Mouse (Mus musculus) MEL (cell line): ENCODE measurements around the gene Mybphl. TPM values are rescaled to one million over a fixed set of nuclear protein-coding genes. Genes with fewer than 3 reads are reported as not detected.

Experiments
- DNase-seq: peaks from one replicate; pipeline ENCODE4 v3.0.0; 2011; ENCODE audit warnings: low read depth, low spot score
- H3K27ac ChIP-seq: 2 replicates; pipeline ENCODE4 v1.5.1; 2012; ENCODE audit warnings: low read depth, mild to moderate bottlenecking, control low read depth, low read length, moderate library complexity; ENCODE audit not compliant: control insufficient read depth
- H3K27me3 ChIP-seq, 2 experiments: fragments of 150-350 bp in 1 of 2; sonication (generic) in 1 of 2; 2 replicates each; pipeline ENCODE4 v1.6.1; 2012; ENCODE audit warnings: low read length in 2 of 2, mild to moderate bottlenecking in 2 of 2, improper control_type of control experiment in 1 of 2, moderate library complexity in 1 of 2; ENCODE audit not compliant: insufficient read depth in 2 of 2, control insufficient read depth in 1 of 2
- H3K36me3 ChIP-seq, 2 experiments: 2 replicates each; pipeline ENCODE4 v1.6.1; 2012 to 2014; ENCODE audit warnings: low read length in 2 of 2, improper control_type of control experiment in 1 of 2, inconsistent platforms in 1 of 2, mild to moderate bottlenecking in 1 of 2; ENCODE audit not compliant: insufficient read depth in 2 of 2, control insufficient read depth in 1 of 2
- H3K4me1 ChIP-seq, 2 experiments: fragments of 150-350 bp in 1 of 2; sonication (generic) in 1 of 2; 2 replicates each; pipeline ENCODE4 v1.6.1; 2012; ENCODE audit warnings: low read length in 2 of 2, improper control_type of control experiment in 1 of 2, mild to moderate bottlenecking in 1 of 2; ENCODE audit not compliant: insufficient read depth in 2 of 2, control insufficient read depth in 1 of 2
- H3K4me3 ChIP-seq, 2 experiments: fragments of 150-350 bp in 1 of 2; sonication (generic) in 1 of 2; 2 replicates each; pipeline ENCODE4 v1.5.1; 2012; ENCODE audit warnings: low read depth in 2 of 2, low read length in 2 of 2, mild to moderate bottlenecking in 2 of 2, moderate library complexity in 2 of 2, control low read depth in 1 of 2, improper control_type of control experiment in 1 of 2; ENCODE audit not compliant: control insufficient read depth in 1 of 2, insufficient read depth in 1 of 2
- H3K79me2 ChIP-seq: 2 replicates; pipeline ENCODE4 v1.6.1; 2012; ENCODE audit warnings: mild to moderate bottlenecking, low read length, moderate library complexity; ENCODE audit not compliant: control insufficient read depth, poor library complexity, insufficient read depth
- H3K9ac ChIP-seq: 2 replicates; pipeline ENCODE4 v1.6.1; 2012; ENCODE audit warnings: low read depth, mild to moderate bottlenecking, control low read depth, low read length, moderate library complexity; ENCODE audit not compliant: control insufficient read depth, poor library complexity, severe bottlenecking
- H3K9me3 ChIP-seq: fragments of 150-350 bp; sonication (generic); replicated peaks from 2 replicates; pipeline ENCODE4 v1.6.1; 2012; ENCODE audit warnings: mild to moderate bottlenecking, low read length, improper control_type of control experiment, moderate library complexity; ENCODE audit not compliant: insufficient read depth
- CHD1 ChIP-seq: IDR thresholded peaks from 2 replicates; pipeline ENCODE4 v1.6.1; 2012; ENCODE audit warnings: low read depth, mild to moderate bottlenecking, inconsistent platforms, low read length, improper control_type of control experiment
- CHD2 ChIP-seq: IDR thresholded peaks from 2 replicates; pipeline ENCODE4 v1.6.1; 2011; ENCODE audit warnings: low read length, improper control_type of control experiment
- CTCF ChIP-seq, 3 experiments: IDR thresholded peaks in 2 of 3; conservative IDR thresholded peaks in 1 of 3; 2 replicates each; pipeline ENCODE4 v1.5.1; 2011 to 2012; ENCODE audit warnings: low read length in 3 of 3, low read depth in 2 of 3, mild to moderate bottlenecking in 2 of 3, improper control_type of control experiment in 1 of 3, inconsistent platforms in 1 of 3, mixed read lengths in 1 of 3, moderate library complexity in 1 of 3; ENCODE audit not compliant: control insufficient read depth in 1 of 3, insufficient read depth in 1 of 3, poor library complexity in 1 of 3, severe bottlenecking in 1 of 3
- E2F4 ChIP-seq: IDR thresholded peaks from 2 replicates; pipeline ENCODE4 v1.6.1; 2011; ENCODE audit warnings: low read depth, low read length, improper control_type of control experiment, borderline replicate concordance
- ELF1 ChIP-seq: IDR thresholded peaks from 2 replicates; pipeline ENCODE4 v1.6.1; 2014; ENCODE audit warnings: low read depth, mild to moderate bottlenecking, inconsistent platforms, low read length, improper control_type of control experiment, moderate library complexity
- EP300 ChIP-seq, 2 experiments: IDR thresholded peaks; 2 replicates each; pipeline ENCODE4 v1.6.1; 2011; ENCODE audit warnings: improper control_type of control experiment in 2 of 2, low read length in 2 of 2, low read depth in 1 of 2, mild to moderate bottlenecking in 1 of 2
- ETS1 ChIP-seq: IDR thresholded peaks from 2 replicates; pipeline ENCODE4 v1.6.1; 2012; ENCODE audit warnings: low read depth, mild to moderate bottlenecking, inconsistent platforms, low read length, improper control_type of control experiment, moderate library complexity
- GABPA ChIP-seq: IDR thresholded peaks from 2 replicates; pipeline ENCODE4 v1.6.1; 2012; ENCODE audit warnings: low read depth, mild to moderate bottlenecking, inconsistent platforms, low read length, improper control_type of control experiment, moderate library complexity
- GATA1 ChIP-seq: IDR thresholded peaks from 2 replicates; pipeline ENCODE4 v1.6.1; 2011; ENCODE audit warnings: low read depth, low read length, improper control_type of control experiment
- JUND ChIP-seq: IDR thresholded peaks from 2 replicates; pipeline ENCODE4 v1.6.1; 2011; ENCODE audit warnings: low read depth, mild to moderate bottlenecking, improper control_type of control experiment, low read length
- KAT2A ChIP-seq: conservative IDR thresholded peaks from 2 replicates; pipeline ENCODE4 v1.6.1; 2012; ENCODE audit warnings: low read depth, low read length, improper control_type of control experiment, inconsistent platforms
- MAX ChIP-seq: IDR thresholded peaks from 2 replicates; pipeline ENCODE4 v1.6.1; 2011; ENCODE audit warnings: low read length, improper control_type of control experiment
- MAZ ChIP-seq: IDR thresholded peaks from 2 replicates; pipeline ENCODE4 v1.6.1; 2012; ENCODE audit warnings: low read depth, mild to moderate bottlenecking, inconsistent platforms, low read length, improper control_type of control experiment
- MEF2A ChIP-seq: IDR thresholded peaks from 2 replicates; pipeline ENCODE4 v1.6.1; 2014; ENCODE audit warnings: low read depth, mild to moderate bottlenecking, inconsistent platforms, low read length, improper control_type of control experiment; ENCODE audit not compliant: poor library complexity, insufficient replicate concordance, severe bottlenecking; ENCODE audit errors: extremely low read depth
- MXI1 ChIP-seq: IDR thresholded peaks from 2 replicates; pipeline ENCODE4 v1.6.1; 2011; ENCODE audit warnings: mild to moderate bottlenecking, low read depth, low read length, improper control_type of control experiment
- MYB ChIP-seq: IDR thresholded peaks from 2 replicates; pipeline ENCODE4 v1.6.1; 2011; ENCODE audit warnings: mild to moderate bottlenecking, low read depth, low read length, improper control_type of control experiment
- MYC ChIP-seq: IDR thresholded peaks from 2 replicates; pipeline ENCODE4 v1.6.1; 2011; ENCODE audit warnings: low read depth, mild to moderate bottlenecking, low read length, improper control_type of control experiment, moderate library complexity
- NELFE ChIP-seq: IDR thresholded peaks from 2 replicates; pipeline ENCODE4 v1.6.1; 2011; ENCODE audit warnings: low read depth, low read length, improper control_type of control experiment
- POLR2A ChIP-seq, 2 experiments: IDR thresholded peaks; 2 replicates each; pipeline ENCODE4 v1.6.1; 2011 to 2012; ENCODE audit warnings: low read length in 2 of 2, mild to moderate bottlenecking in 2 of 2, control low read depth in 1 of 2, improper control_type of control experiment in 1 of 2, low read depth in 1 of 2, moderate library complexity in 1 of 2; ENCODE audit not compliant: control insufficient read depth in 1 of 2, insufficient read depth in 1 of 2, poor library complexity in 1 of 2
- POLR2AphosphoS2 ChIP-seq: IDR thresholded peaks from 2 replicates; pipeline ENCODE4 v1.6.1; 2011; ENCODE audit warnings: low read length, improper control_type of control experiment
- RAD21 ChIP-seq: IDR thresholded peaks from 2 replicates; pipeline ENCODE4 v1.6.1; 2011; ENCODE audit warnings: mild to moderate bottlenecking, low read depth, low read length, improper control_type of control experiment
- RCOR1 ChIP-seq: IDR thresholded peaks from 2 replicates; pipeline ENCODE4 v1.6.1; 2012; ENCODE audit warnings: low read depth, mild to moderate bottlenecking, inconsistent platforms, low read length, improper control_type of control experiment
- SIN3A ChIP-seq: IDR thresholded peaks from 2 replicates; pipeline ENCODE4 v1.6.1; 2012; ENCODE audit warnings: low read length, improper control_type of control experiment, inconsistent platforms
- SMC3 ChIP-seq: IDR thresholded peaks from 2 replicates; pipeline ENCODE4 v1.6.1; 2011; ENCODE audit warnings: low read depth, low read length, improper control_type of control experiment
- TAL1 ChIP-seq: IDR thresholded peaks from 2 replicates; pipeline ENCODE4 v1.6.1; 2012; ENCODE audit warnings: mild to moderate bottlenecking, inconsistent platforms, low read length, moderate library complexity, mixed read lengths
- TBP ChIP-seq: IDR thresholded peaks from 2 replicates; pipeline ENCODE4 v1.8.0; 2011; ENCODE audit warnings: low read depth, low read length, improper control_type of control experiment
- TCF12 ChIP-seq: IDR thresholded peaks from 2 replicates; pipeline ENCODE4 v1.6.1; 2014; ENCODE audit warnings: low read depth, mild to moderate bottlenecking, inconsistent platforms, low read length, improper control_type of control experiment, moderate library complexity
- UBTF ChIP-seq: IDR thresholded peaks from 2 replicates; pipeline ENCODE4 v1.6.1; 2012; ENCODE audit warnings: low read depth, mild to moderate bottlenecking, inconsistent platforms, low read length, improper control_type of control experiment, moderate library complexity, borderline replicate concordance; ENCODE audit not compliant: insufficient read depth
- USF1 ChIP-seq: IDR thresholded peaks from 2 replicates; pipeline ENCODE4 v1.6.1; 2014; ENCODE audit warnings: low read depth, mild to moderate bottlenecking, inconsistent platforms, low read length, improper control_type of control experiment, moderate library complexity
- USF2 ChIP-seq, 2 experiments: IDR thresholded peaks; 2 replicates each; pipeline ENCODE4 v1.6.1; 2011 to 2012; ENCODE audit warnings: improper control_type of control experiment in 2 of 2, low read length in 2 of 2, borderline replicate concordance in 1 of 2, inconsistent platforms in 1 of 2, low read depth in 1 of 2, mild to moderate bottlenecking in 1 of 2; ENCODE audit not compliant: insufficient read depth in 1 of 2
- ZKSCAN1 ChIP-seq: IDR thresholded peaks from 2 replicates; pipeline ENCODE4 v1.6.1; 2012; ENCODE audit warnings: low read depth, mild to moderate bottlenecking, inconsistent platforms, low read length, improper control_type of control experiment, moderate library complexity
- ZMIZ1 ChIP-seq: IDR thresholded peaks from 2 replicates; pipeline ENCODE4 v1.6.1; 2012; ENCODE audit warnings: low read depth, mild to moderate bottlenecking, inconsistent platforms, low read length, improper control_type of control experiment, moderate library complexity
- ZNF384 ChIP-seq: IDR thresholded peaks from 2 replicates; pipeline ENCODE4 v1.6.1; 2012; ENCODE audit warnings: low read depth, mild to moderate bottlenecking, inconsistent platforms, low read length, improper control_type of control experiment
- polyA plus RNA-seq, 2 experiments: library from polyadenylated mRNA; stranded (reverse) in 1 of 2; unstranded in 1 of 2; fragments of >175 nt in 1 of 2; fragments of >200 nt in 1 of 2; gene quantifications; 2 replicates each; pipeline versions ENCODE4 v1.2.1 to v1.2.4; 2012; ENCODE audit warnings: low replicate concordance in 2 of 2, low read depth in 1 of 2; ENCODE audit not compliant: insufficient read length in 2 of 2, insufficient read depth in 1 of 2, missing spikeins in 1 of 2
- total RNA-seq: library from RNA; depleted of rRNA; stranded (reverse); fragments of 300-350 nt; gene quantifications from 2 replicates; pipeline ENCODE4 v1.2.3, GENCODE M21; 2012

Gene Mybphl
- total and polyA plus RNA-seq, 3 experiments, result not detected

- DNase-seq, result peak; percentile 65
- peak overlapping the region; percentile 55 to 91 for H3K4me3 ChIP-seq
- H3K9me3 ChIP-seq, result no peaks in the 10 kb centered on the region
- peak overlapping the region; percentile 76 for H3K9ac ChIP-seq
- H3K27me3 ChIP-seq, result no peaks in the 10 kb centered on the region
- TF ChIP-seq MAZ (no peak), GATA1 (peak; percentile 70), RCOR1 (no peak), ELF1 (no peak), ZNF384 (peak; percentile 30; the same call in 1 of the 2 replicates), MYB (no peak), E2F4 (no peak), MEF2A (no peak), MYC (no peak), ZKSCAN1 (no peak), CHD1 (no peak; the same call in 1 of the 2 replicates), SIN3A (no peak; the same call in 1 of the 2 replicates), ETS1 (no peak), RAD21 (no peak), KAT2A (no peak), JUND (no peak), UBTF (no peak), MAX (no peak), USF1 (peak; percentile 37; the same call in 1 of the 2 replicates), ZMIZ1 (no peak), USF2 (IDR thresholded peaks at IDR 0.05; ENCODE audit: borderline replicate concordance in 1 of 2, insufficient read depth in 1 of 2, low read depth in 1 of 2, low read length in 2 of 2) (no peak), EP300 (IDR thresholded peaks at IDR 0.05; ENCODE audit: low read depth in 1 of 2, low read length in 2 of 2) (peak; percentile 20 to 62), GABPA (no peak), TBP (peak; percentile 39), SMC3 (no peak), CHD2 (no peak), CTCF (IDR thresholded peaks at IDR 0.05 in 2 of 3, conservative IDR thresholded peaks at IDR 0.05 in 1 of 3; ENCODE audit: control insufficient read depth in 1 of 3, insufficient read depth in 1 of 3, low read depth in 2 of 3, low read length in 3 of 3, poor library complexity in 1 of 3, severe bottlenecking in 1 of 3) (no peak), TCF12 (peak; percentile 20; the same call in 1 of the 2 replicates), POLR2A (IDR thresholded peaks at IDR 0.05; ENCODE audit: control insufficient read depth in 1 of 2, insufficient read depth in 1 of 2, low read depth in 1 of 2, low read length in 2 of 2, poor library complexity in 1 of 2) (peak in 1 of 2 experiments; percentile 30; a peak in 1 of 4 replicates), TAL1 (no peak), POLR2AphosphoS2 (no peak), NELFE (no peak; the same call in 1 of the 2 replicates), MXI1 (peak; percentile 64; the same call in 1 of the 2 replicates)
- H3K36me3 ChIP-seq, result peaks cover 0 to 27% of the 10 kb centered on the region in 2 experiments; a peak in 2 of 4 replicates
- H3K79me2 ChIP-seq, result peaks cover 4% of the 10 kb centered on the region; the same call in 1 of the 2 replicates
- peak overlapping the region; percentile 78 for H3K27ac ChIP-seq
- peaks cover 6 to 43% of the 10 kb centered on the region in 2 experiments for H3K4me1 ChIP-seq
Measured at GRCm38 (mm10) chr3:108381945-108382875, 17.5 kb downstream of the Mybphl start.
